ENCODE assay signal across 17 mouse cellular contexts in genomic region chr17:78608135-78608670, GRCm38 (mm10).
DNase-seq lines count a peak whose midpoint lies in the region; ATAC-seq and TF ChIP-seq lines count a peak whose summit lies in the region.
"Had no signal": no experiment of that assay in that cellular context is flagged by ENCODE, and none has a peak within 500 bp of the region (broad histone marks: within the 10 kb centered on the region; RNA-seq: fewer than 3 reads in every experiment).

No protein-coding gene starts in this region.

- H3K27ac ChIP-seq in kidney, adult 2 months (ENCODE audit: insufficient read depth, low read depth, low read length), result no peak overlapping the region
- no peak overlapping the region for H3K27ac ChIP-seq in kidney, embryonic 15.5 days
- H3K27ac ChIP-seq in thymus, adult 2 months (ENCODE audit: control insufficient read depth, insufficient read depth, low read length), result no peak overlapping the region
- H3K27ac ChIP-seq: gastrocnemius, adult 2 months; liver, embryonic 12.5 days; midbrain, embryonic 15.5 days; neural tube, embryonic 13.5 days had no signal

- no peaks in the 10 kb centered on the region for H3K36me3 ChIP-seq in kidney, adult 2 months (ENCODE audit: control insufficient read depth, insufficient read depth, low read length)
- H3K36me3 ChIP-seq in kidney, embryonic 15.5 days, result no peaks in the 10 kb centered on the region
- H3K36me3 ChIP-seq in thymus, adult 2 months (ENCODE audit: control insufficient read depth, insufficient read depth, low read length), result no peaks in the 10 kb centered on the region
- H3K36me3 ChIP-seq: liver, embryonic 12.5 days; midbrain, embryonic 15.5 days; neural tube, embryonic 13.5 days had no signal

- no peak for TF ChIP-seq POLR2A in kidney, adult 2 months (IDR thresholded peaks at IDR 0.05; ENCODE audit: low read depth, low read length)
- no peak for TF ChIP-seq POLR2A in thymus, adult 2 months (IDR thresholded peaks at IDR 0.05; ENCODE audit: control insufficient read depth, extremely low read depth, insufficient read depth, low read length, poor library complexity)

- no peak for ATAC-seq in kidney, embryonic 15.5 days (replicated peaks; ENCODE audit: low FRiP score)
- ATAC-seq: forebrain, embryonic 14.5 days; liver, embryonic 12.5 days; midbrain, embryonic 15.5 days had no signal

- H3K4me2 ChIP-seq in kidney, embryonic 15.5 days, result no peak overlapping the region
- H3K4me2 ChIP-seq: heart, embryonic 11.5 days; liver, embryonic 12.5 days; midbrain, embryonic 15.5 days; neural tube, embryonic 13.5 days had no signal

- peaks cover 2% of the 10 kb centered on the region; the same call in 1 of the 2 replicates for H3K4me1 ChIP-seq in kidney, adult 2 months (ENCODE audit: control insufficient read depth, insufficient read depth, low read length)
- H3K4me1 ChIP-seq in kidney, embryonic 15.5 days, result 0 out of 2 replicates have a peak, but pooled peaks cover 4% of the 10 kb centered on the region
- no peaks in the 10 kb centered on the region for H3K4me1 ChIP-seq in thymus, adult 2 months (replicated peaks; ENCODE audit: control insufficient read depth, insufficient read depth, low read length)
- H3K4me1 ChIP-seq: liver, embryonic 12.5 days; midbrain, embryonic 15.5 days had no signal

- no peak overlapping the region for H3K4me3 ChIP-seq in kidney, adult 2 months (ENCODE audit: insufficient read depth, low read depth, low read length)
- no peak overlapping the region for H3K4me3 ChIP-seq in kidney, embryonic 15.5 days (replicated peaks)
- H3K4me3 ChIP-seq in thymus, adult 2 months (ENCODE audit: control insufficient read depth, insufficient read depth, low read length), result no peak overlapping the region
- H3K4me3 ChIP-seq: gastrocnemius, adult 2 months; liver, embryonic 12.5 days; midbrain, embryonic 15.5 days; neural tube, embryonic 13.5 days had no signal

- no peaks in the 10 kb centered on the region for H3K9me3 ChIP-seq in kidney, embryonic 15.5 days (replicated peaks)
- H3K9me3 ChIP-seq: liver, embryonic 12.5 days; midbrain, embryonic 15.5 days; neural tube, embryonic 13.5 days had no signal

- DNase-seq in kidney, adult 2 months, result peak; percentile 54
- DNase-seq in embryo, embryonic 10 days (ENCODE audit: low spot score), result peak; percentile 24
- peak; percentile 66 for DNase-seq in forelimb bud, embryonic 11.5 days (ENCODE audit: low read depth, low spot score)
- peak; percentile 26 to 48 for DNase-seq in kidney, postnatal 36 days
- no peak for DNase-seq in retina, postnatal 1 day
- DNase-seq in thymus, adult 2 months, result no peak
- DNase-seq: adrenal gland, postnatal 36 days; cerebellum, postnatal 10 days; gastrocnemius, adult 2 months; heart, postnatal 4 days; lung, postnatal 36 days had no signal

- no peak for TF ChIP-seq CTCF in kidney, adult 2 months (conservative IDR thresholded peaks at IDR 0.05; ENCODE audit: insufficient read depth, insufficient read length, low read depth, low read length)
- TF ChIP-seq CTCF in thymus, adult 2 months (IDR thresholded peaks at IDR 0.05; ENCODE audit: borderline replicate concordance, control insufficient read depth, extremely low read depth, insufficient read depth, low read length, poor library complexity), result no peak

- no peak overlapping the region for H3K9ac ChIP-seq in kidney, embryonic 15.5 days
- H3K9ac ChIP-seq: liver, embryonic 12.5 days; midbrain, embryonic 15.5 days; neural tube, embryonic 13.5 days had no signal

- WGBS in kidney, adult 2 months, result 27% methylated on average over 16 of the region's 16 CpGs
- 20% methylated on average over 16 of the region's 16 CpGs for WGBS in kidney, embryonic 15.5 days
- WGBS in thymus, adult 2 months, result 54% methylated on average over 16 of the region's 16 CpGs

- H3K27me3 ChIP-seq in kidney, adult 2 months (replicated peaks; ENCODE audit: control insufficient read depth, insufficient read depth, low read length), result no peaks in the 10 kb centered on the region
- H3K27me3 ChIP-seq in kidney, embryonic 15.5 days, result peaks cover 4% of the 10 kb centered on the region; the same call in 1 of the 2 replicates
- H3K27me3 ChIP-seq in thymus, adult 2 months (ENCODE audit: control insufficient read depth, insufficient read depth, low read length), result no peaks in the 10 kb centered on the region
- H3K27me3 ChIP-seq: midbrain, embryonic 15.5 days; neural tube, embryonic 13.5 days had no signal

Comparison
In these comparisons a context has a peak if more than half of its experiments do, and no peak if none do; other contexts are left out.
1. DNase-seq: peak in kidney, adult 2 months (single experiment), embryo, embryonic 10 days (single experiment), forelimb bud, embryonic 11.5 days (single experiment) and kidney, postnatal 36 days (2 of 2); none in retina, postnatal 1 day (single experiment) and thymus, adult 2 months (single experiment).